Mouse (Mus musculus) CD8-positive naive resting alpha-beta T cell, adult 57 days (primary cell): Measurements from ENCODE around the gene Gm21209. TPM values are rescaled to one million over a fixed set of nuclear protein-coding genes. Genes with fewer than 3 reads are reported as not detected.

Experiments used
- total RNA-seq: library from RNA; stranded (reverse); gene quantifications from one replicate; pipeline ENCODE4 v1.2.4, GENCODE M21; 2023

Gene Gm21209
- not detected for total RNA-seq

DNA sequence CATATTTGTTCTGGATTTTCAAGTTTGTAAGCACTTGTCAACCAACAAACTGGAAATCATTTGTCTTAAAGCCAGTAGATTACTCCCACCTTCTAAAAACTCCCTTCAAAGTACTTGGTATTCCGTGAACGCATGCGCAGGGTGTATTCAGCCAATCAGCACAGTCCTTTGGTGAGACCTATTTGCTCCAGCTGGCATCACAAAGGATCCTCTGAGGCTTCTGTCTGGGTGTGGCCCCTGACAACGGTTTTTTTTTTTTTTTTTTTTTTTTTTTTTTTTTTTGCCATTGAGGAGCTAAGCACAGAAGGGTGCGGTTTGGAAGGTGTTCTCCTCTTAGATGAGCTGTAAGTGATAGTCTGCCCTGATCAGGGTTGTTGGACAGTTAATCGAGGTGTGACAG is at the start of gene Gm21209:
Gene Gm21209 (plus strand): TSS at position 301 of the 400 bp plus-strand sequence.

